ENCODE assay signal across 12 mouse cellular contexts in genomic region chr16:87916209-87917156, GRCm38 (mm10).
DNase-seq lines count a peak whose midpoint lies in the region; ATAC-seq lines count a peak whose summit lies in the region.
"Had no signal": no experiment of that assay in that cellular context is flagged by ENCODE, and none has a peak within 500 bp of the region (broad histone marks: within the 10 kb centered on the region; RNA-seq: fewer than 3 reads in every experiment).

No protein-coding gene starts in this region.

- no peak overlapping the region for H3K4me3 ChIP-seq in neural tube, embryonic 11.5 days (ENCODE audit: low read depth, low read length)
- no peak overlapping the region for H3K4me3 ChIP-seq in forebrain, embryonic 13.5 days
- no peak overlapping the region for H3K4me3 ChIP-seq in limb, embryonic 12.5 days (replicated peaks)
- H3K4me3 ChIP-seq in stomach, embryonic 15.5 days (replicated peaks), result no peak overlapping the region
- H3K4me3 ChIP-seq: megakaryocyte, embryonic 14.5 days had no signal

- peaks cover 13% of the 10 kb centered on the region for H3K4me1 ChIP-seq in neural tube, embryonic 11.5 days (ENCODE audit: control insufficient read depth, insufficient read depth, low read length)
- H3K4me1 ChIP-seq in forebrain, embryonic 13.5 days, result peaks cover 16% of the 10 kb centered on the region
- peaks cover 18% of the 10 kb centered on the region for H3K4me1 ChIP-seq in limb, embryonic 12.5 days (replicated peaks)
- peaks cover 8% of the 10 kb centered on the region; the same call in 1 of the 2 replicates for H3K4me1 ChIP-seq in stomach, embryonic 15.5 days
- H3K4me1 ChIP-seq: megakaryocyte, embryonic 14.5 days had no signal

- no peaks in the 10 kb centered on the region for H3K36me3 ChIP-seq in neural tube, embryonic 11.5 days (ENCODE audit: control insufficient read depth, insufficient read depth, low read length)
- H3K36me3 ChIP-seq in forebrain, embryonic 13.5 days (ENCODE audit: poor library complexity, severe bottlenecking), result no peaks in the 10 kb centered on the region
- H3K36me3 ChIP-seq in limb, embryonic 12.5 days, result no peaks in the 10 kb centered on the region
- no peaks in the 10 kb centered on the region for H3K36me3 ChIP-seq in stomach, embryonic 15.5 days

- peak overlapping the region; percentile 47 for H3K27ac ChIP-seq in neural tube, embryonic 11.5 days (ENCODE audit: low read depth, low read length)
- H3K27ac ChIP-seq in forebrain, embryonic 13.5 days, result peak overlapping the region; percentile 84
- peak overlapping the region; percentile 70 for H3K27ac ChIP-seq in limb, embryonic 12.5 days
- peak overlapping the region; percentile 16; the same call in 1 of the 2 replicates for H3K27ac ChIP-seq in stomach, embryonic 15.5 days

- ATAC-seq in neural tube, embryonic 11.5 days (ENCODE audit: insufficient read depth, low FRiP score, low TSS enrichment), result peak; percentile 64
- peak; percentile 60 for ATAC-seq in forebrain, embryonic 13.5 days
- ATAC-seq in limb, embryonic 12.5 days (ENCODE audit: insufficient number of reproducible peaks, insufficient read depth, low FRiP score, low TSS enrichment, low read depth), result peak; percentile 61; the same call in 1 of the 2 replicates
- ATAC-seq in stomach, embryonic 15.5 days (ENCODE audit: insufficient read depth, low FRiP score, low read depth), result no peak

- 30% methylated on average over 6 of the region's 6 CpGs for WGBS in neural tube, embryonic 11.5 days
- 44% methylated on average over 6 of the region's 6 CpGs for WGBS in forebrain, embryonic 13.5 days
- 14% methylated on average over 6 of the region's 6 CpGs for WGBS in limb, embryonic 12.5 days
- WGBS in stomach, embryonic 15.5 days, result 52% methylated on average over 6 of the region's 6 CpGs

- no peaks in the 10 kb centered on the region for H3K27me3 ChIP-seq in neural tube, embryonic 11.5 days (ENCODE audit: control insufficient read depth, insufficient read depth, low read length)
- H3K27me3 ChIP-seq in forebrain, embryonic 13.5 days, result no peaks in the 10 kb centered on the region
- H3K27me3 ChIP-seq in limb, embryonic 12.5 days, result no peaks in the 10 kb centered on the region
- H3K27me3 ChIP-seq in stomach, embryonic 15.5 days (replicated peaks), result no peaks in the 10 kb centered on the region
- H3K27me3 ChIP-seq: megakaryocyte, embryonic 14.5 days had no signal

- no peaks in the 10 kb centered on the region for H3K9me3 ChIP-seq in neural tube, embryonic 11.5 days (ENCODE audit: control insufficient read depth, low read length)
- H3K9me3 ChIP-seq in forebrain, embryonic 13.5 days (replicated peaks), result no peaks in the 10 kb centered on the region
- H3K9me3 ChIP-seq in limb, embryonic 12.5 days, result no peaks in the 10 kb centered on the region
- H3K9me3 ChIP-seq in stomach, embryonic 15.5 days, result no peaks in the 10 kb centered on the region

- no peak overlapping the region for H3K4me2 ChIP-seq in neural tube, embryonic 11.5 days (ENCODE audit: low read depth)
- H3K4me2 ChIP-seq in forebrain, embryonic 13.5 days, result no peak overlapping the region; the same call in 1 of the 2 replicates
- H3K4me2 ChIP-seq in limb, embryonic 12.5 days, result no peak overlapping the region
- H3K4me2 ChIP-seq in stomach, embryonic 15.5 days, result no peak overlapping the region

- H3K9ac ChIP-seq in neural tube, embryonic 11.5 days (ENCODE audit: low read length), result no peak overlapping the region
- H3K9ac ChIP-seq in forebrain, embryonic 13.5 days, result no peak overlapping the region
- no peak overlapping the region for H3K9ac ChIP-seq in limb, embryonic 12.5 days (replicated peaks)
- no peak overlapping the region for H3K9ac ChIP-seq in stomach, embryonic 15.5 days

- DNase-seq in neural tube, embryonic 11.5 days (ENCODE audit: low spot score), result peak; percentile 21
- no peak for DNase-seq in neural tube, embryonic 10.5 days (ENCODE audit: extremely low spot score, low spot score)
- DNase-seq in layer of hippocampus, adult 8-10 months (ENCODE audit: low spot score in 2 of 2), result no peak
- DNase-seq in adrenal gland, postnatal 10 days, result no peak
- no peak for DNase-seq in right cerebral cortex, postnatal 25 days
- DNase-seq: adrenal gland, adult 8-10 months; gastrocnemius, postnatal 25 days; heart, postnatal 4 days had no signal

Comparison
In these comparisons a context has a peak if more than half of its experiments do, and no peak if none do; other contexts are left out.
1. H3K27ac ChIP-seq: peak in every context shown above with its lines; median percentile 84 in forebrain, embryonic 13.5 days; 70 in limb, embryonic 12.5 days; 47 in neural tube, embryonic 11.5 days; 16 in stomach, embryonic 15.5 days.